Mouse (Mus musculus): ENCODE results near the gene Ahcyl1.

Ahcyl1 gene

DNA sequence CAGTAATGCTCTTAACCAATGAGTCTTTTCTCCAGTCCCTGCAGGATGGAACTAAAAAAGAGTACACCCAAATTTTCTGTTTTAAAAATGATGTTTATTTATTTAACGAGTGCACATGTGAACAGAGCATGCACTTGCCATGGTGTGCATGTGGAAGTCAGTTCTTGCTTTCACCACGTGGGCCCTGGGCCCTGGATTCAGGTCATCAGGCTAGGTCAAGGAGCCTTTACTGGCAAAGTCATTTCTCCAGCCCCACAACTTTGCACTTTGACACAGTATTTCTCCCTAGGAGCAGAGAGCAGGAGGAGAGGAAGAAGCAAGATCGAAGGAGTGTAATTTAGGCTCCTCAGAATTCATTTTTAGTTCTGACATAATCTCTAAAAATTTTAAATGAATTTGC is 41.5 kb downstream of the Ahcyl1 start:
- no peak for DNase-seq

DNA sequence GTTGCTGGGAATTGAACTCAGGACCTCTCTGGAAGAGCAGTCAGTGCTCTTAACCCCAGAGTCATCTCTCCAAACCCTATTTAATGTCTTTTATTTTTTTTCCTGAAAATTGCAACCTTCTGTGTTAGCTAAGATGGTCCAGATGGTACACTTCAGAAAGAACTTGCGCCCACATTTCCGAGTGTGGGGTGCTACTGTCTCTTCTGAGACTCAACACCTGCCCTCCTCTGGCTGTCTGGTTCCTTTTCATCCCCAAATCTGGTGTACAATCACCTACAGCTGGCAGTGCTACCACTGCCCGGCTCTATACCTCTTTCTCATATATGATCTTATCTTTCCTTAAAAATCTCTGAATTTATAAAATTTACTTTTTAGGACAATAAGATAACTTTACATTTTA is 43.4 kb downstream of the Ahcyl1 start:
- no peak for DNase-seq

DNA sequence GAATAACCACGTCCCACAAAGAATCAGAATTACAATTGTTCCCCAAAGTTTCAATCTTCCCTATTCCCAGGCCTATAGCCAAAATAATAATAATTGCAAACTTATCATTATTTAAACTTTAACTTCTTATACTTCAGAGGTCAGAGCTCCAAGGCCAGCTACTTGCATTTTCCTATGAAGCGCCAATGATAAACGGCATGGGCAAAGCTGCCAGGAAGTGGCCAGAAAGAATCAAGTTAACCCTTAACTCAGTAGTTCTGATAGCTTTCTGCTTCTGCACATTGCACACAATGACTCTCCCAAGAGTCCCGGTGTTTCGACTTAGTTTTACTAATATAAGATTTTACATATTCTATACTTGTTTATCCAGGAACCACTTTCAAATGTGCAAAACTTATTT is 46.1 kb downstream of the Ahcyl1 start:
- peak; percentile 1 for DNase-seq

DNA sequence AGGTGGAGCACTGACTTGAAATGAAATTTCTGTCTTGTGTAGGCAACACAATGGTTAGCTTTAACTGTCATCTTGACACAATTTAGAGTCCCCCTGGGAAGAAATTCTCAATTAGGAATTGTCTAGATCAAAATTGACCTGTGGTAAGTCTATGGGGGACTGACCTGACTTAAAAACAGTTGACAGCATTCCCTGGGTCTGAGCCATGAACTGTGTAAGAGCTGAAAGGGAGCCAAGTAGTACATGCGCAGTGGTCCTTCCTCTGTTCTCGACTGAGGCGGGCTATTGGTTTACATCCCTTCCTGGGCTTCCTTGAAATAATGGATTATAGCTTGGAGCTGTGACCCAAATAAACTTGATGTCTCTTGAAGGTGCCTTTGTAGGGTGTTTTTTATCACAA is 49.4 kb downstream of the Ahcyl1 start:
- peak; percentile 85 for DNase-seq

DNA sequence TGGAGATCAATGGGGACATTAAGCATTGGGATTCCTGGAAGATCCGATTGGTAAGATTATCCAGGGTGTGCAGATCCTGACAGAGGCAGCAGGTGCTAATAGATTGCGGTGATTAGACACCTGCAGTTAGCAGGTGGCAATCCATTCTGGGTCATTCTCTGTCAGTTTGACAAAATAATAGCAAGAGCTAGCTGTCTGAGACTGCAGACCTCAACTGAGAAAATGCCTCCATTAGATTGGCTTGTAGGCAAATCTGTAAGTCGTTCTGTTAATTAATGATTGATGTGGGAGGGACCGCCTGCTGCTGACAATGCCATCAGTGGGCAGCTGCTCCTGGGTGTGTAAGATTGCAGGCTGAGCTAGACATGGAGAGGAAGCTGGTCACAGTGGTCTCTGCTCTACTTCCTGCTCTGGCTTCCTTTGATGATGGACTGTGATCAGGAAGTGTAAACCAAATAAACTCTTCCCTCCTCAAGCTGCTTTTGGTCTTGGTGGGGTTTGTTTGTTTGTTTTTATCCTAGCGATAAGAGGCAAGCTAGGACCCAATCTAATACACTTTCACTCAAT is 58.7 kb downstream of the Ahcyl1 start:
- peak; percentile 82 for DNase-seq

DNA sequence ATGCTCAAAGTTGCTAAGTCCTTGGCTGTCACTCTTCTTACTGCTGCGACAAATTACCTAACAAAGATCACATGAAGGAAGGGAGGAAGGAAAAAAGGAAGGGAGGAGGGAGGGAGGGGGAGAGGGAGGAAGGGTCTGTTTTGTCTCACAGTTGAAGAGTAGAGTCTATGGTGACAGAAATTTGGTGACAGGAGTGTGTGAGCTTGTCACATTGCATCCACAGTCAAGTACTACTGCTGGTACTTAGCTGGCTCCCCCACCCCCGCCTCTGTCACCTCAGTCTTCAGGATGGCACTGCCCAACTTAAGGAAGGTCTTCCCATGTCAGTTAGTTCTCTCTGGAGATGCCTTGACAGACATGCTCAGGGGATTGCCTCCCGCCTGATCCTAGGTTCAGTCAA is 60.1 kb downstream of the Ahcyl1 start:
- DNase-seq: peak; percentile 64

DNA sequence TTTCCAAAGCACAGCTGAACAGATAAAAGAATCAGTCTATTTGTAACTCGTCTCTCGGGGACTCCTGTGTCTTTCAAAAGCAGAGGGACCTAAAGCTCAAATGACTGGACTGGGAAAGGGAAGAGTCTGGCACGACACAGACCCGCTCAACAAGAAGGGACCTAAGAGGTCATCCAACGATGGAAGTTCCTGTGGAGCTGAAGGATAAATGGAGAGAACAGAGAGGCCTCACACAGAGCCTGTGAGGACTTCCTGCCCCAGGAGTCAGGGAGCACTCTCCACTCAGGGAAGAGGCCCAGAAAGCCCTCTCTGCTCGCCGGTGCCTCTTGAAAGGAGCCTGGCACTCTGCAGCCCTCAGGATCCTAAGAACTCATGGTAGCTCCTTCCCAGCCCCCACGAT is 60.5 kb downstream of the Ahcyl1 start:
- DNase-seq: peak; percentile 75

DNA sequence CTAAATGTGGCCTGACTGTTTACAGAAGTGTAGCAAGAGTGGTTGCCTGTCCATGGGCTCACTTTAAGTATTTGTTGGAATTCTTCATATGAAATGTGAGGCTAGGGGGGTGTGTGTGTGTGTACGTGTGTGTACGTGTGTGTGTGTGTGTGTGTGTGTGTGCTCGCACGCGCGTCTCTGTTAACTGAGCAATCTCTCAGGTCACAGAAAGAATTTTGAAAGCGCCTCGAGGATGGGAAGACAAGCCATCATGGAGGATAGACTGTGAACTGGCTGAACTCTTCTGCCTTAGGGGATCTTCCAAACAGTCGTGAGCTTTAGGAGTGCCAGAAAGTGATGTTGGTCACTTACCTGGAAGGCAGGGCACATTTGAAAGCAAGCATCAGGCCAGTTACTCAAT is 62.5 kb downstream of the Ahcyl1 start:
- DNase-seq: peak; percentile 31

DNA sequence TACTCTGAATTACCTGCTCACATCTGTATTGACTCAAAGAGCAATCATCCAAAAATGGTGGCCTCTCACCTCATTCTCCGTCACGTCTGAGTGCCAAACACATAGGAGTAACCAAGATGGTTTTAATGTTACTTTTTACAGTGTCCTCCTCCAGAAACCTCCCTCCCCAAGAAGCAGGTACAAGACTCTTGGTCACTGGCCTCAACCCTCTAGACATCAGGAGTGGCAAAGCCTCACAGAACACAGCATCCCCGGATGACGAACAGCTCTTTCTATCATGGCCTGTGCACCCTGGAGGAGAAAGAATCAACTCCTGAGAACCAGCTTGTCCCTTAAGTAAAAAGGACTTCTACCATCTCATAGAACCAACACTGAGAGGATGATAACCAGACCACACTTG is 63.6 kb downstream of the Ahcyl1 start:
- DNase-seq: peak; percentile 82

DNA sequence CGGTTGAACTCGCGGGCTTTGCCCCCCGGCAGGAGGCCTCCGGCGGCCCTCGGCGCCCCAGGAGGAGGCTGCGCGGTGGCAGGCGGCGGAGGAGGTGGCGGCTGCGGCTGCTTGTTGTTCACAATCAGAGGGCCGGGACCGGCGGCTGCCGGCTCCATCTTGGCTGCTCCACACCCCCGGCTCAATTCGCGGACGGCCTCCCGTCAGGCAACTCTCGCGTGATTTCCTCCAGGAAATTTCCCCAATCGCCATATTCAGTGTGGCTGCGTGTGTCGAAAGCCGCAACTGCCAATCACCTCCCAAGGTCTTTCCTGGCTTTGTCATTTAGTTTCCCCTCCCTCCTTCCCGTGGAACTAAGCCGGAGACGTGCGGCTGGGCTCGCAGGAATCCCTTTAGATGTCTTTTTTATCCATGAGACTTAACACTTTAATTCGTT is 64.8 kb downstream of the Ahcyl1 start, which contains the start of gene Strip1:
TSS of gene Strip1 (minus strand) at position 172 of the 436 bp plus-strand sequence.
- DNase-seq: peak; percentile 100

DNA sequence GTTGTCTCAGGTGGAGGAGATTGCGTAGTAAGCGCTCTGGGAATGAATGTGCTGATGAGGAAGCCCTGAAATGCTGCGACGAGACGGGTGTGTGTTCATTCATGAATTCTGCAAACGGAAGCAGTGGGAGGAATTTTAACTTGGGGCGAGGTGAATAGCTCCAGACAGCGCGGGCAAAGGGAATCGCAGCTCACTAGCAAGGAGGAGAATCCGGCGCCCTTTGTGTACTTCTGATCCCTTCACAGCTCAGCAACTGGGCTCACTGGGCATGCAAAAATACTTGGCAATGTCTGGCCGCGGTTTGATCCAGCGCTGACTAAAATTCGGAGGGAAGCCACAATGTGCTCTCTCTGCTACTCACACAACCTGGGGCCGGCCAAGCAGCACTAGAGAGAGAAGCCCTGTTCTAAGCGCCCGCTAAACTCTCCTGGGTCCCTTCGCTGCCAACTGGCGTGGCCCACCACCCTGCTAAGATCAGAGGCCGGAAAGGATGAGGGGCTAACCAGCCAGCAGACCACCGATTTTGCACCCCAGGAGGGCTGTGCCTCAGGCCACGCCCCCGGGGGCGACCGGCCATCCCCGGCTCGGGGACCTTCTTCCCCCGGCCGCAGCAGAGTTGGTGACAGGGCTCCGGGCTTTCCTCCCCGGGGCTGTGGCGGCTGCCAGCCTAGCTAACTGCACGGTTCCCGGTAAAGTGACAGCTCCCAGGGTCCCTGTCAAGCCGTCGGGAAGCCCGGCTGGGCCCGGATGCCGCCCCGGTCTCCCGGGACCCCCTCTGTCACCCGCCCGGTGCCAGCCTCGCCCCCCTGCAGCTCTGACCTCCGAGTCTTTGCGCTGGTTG is 65.5 kb downstream of the Ahcyl1 start, which contains the start of gene Gm10961:
TSS of gene Gm10961 (plus strand) at position 641 of the 841 bp plus-strand sequence.
- no peak for DNase-seq

DNA sequence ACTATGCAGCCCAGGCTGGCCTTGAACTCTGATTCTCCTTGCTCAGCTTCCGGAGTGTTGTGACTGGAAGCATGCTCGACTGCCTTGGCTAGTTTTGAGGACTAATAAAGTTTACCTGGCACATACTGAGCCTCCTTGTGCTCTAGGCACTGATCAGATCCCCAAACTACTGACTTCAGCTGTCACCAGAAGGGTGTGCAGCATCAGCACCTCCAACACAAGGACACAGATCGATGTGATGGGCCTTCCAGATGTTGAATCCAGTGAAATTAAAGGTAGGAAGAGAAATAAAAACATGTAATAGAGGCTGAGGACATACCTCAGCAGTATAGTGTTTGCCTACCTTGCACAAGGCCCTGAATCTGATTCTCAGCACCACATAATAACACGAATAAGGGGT is 66.9 kb downstream of the Ahcyl1 start:
- DNase-seq: peak; percentile 79

DNA sequence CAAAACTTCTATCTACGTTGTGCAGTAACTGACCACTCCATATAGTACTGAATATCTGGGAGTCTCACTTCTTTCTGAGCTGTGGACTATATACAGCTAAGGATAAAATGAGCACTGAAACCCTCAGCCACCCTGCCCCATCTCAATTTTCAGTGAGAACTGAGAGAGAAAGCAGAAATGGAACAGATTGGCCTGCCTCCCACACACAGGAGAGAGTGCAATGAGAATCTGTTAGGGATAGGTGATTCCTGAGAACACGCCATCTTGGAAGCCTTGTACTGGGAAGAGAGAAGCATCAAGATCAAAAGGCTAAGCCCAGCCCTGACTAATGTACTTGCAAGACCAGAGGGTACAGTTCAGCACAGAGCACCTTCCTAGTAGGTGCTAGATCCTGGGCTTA is 67.8 kb downstream of the Ahcyl1 start:
- peak; percentile 40 for DNase-seq

DNA sequence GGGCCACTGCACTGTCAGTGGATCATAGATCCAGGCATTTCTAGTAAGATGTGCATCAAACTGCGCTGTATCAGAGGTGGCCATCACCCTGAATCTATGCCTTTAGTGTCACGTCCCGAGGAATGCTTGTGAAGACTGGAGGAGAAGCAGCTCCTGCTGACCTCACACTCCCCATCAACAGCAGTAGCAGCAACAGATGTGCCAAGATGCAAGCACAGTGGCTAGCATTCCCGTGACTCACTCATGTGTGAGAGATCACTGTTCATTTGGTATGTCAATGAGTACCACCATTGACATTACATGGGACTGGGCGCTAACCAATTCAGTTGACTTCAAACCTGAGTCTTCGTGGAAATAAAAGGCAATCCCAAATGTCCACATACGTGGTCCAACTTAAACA is 68.7 kb downstream of the Ahcyl1 start:
- DNase-seq: peak; percentile 68

DNA sequence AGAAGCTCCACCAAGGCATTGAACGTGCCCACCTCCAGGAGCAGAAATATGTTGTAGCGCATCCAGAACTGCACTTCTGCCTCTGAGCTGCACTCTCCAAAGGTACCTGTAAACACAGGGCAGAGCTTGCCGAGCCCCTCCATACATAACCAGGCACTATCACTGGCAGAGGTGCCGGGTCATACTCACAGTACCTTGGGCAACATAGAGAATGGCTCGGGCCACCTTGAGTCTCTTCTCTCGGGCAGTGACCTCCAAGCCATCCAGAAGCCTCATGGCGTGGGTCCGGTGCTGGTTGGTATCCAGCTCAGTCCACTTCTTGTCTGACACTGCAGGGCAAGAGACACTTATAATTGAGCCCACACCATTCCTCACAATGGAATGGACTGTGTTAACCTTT is 69.6 kb downstream of the Ahcyl1 start:
- DNase-seq: peak; percentile 82

DNA sequence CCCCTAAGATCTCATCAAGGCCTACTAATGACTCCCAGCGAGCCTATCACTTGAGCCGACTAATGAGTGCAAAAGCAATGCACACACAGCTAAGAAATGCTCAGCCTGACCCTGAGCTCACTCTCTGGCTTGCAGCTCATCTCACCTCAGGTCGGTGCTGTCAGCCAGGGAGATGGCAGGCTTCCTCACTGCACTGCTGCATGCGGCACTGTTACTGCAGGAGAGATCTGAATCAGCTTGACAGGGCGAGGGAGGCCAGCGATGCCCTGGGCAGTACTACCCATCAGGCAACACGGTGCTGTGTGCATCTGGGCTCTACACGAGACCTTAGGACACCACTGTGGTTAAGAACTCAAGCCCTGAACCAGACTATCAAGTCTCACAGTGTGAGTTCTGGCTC is 70.8 kb downstream of the Ahcyl1 start:
- DNase-seq: peak; percentile 63

DNA sequence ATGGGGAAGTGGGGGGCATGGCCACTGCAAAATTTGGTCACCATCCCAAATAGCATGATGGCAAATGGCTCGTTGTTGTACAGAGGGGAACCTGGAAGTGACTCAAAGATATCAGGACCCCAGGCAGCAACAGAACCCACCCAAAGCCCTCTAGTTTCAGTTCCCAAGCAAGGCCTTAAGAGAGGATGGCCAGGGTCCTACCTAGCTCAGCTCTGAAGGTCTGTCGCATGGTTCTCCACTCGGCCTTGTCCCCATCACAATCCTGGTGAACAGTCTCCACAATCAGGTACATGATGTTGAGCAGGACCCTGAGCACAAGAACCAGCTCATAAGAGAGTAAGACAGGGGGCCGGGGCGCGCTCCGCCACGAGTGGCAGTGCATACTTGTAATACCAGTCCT is 71.9 kb downstream of the Ahcyl1 start:
- peak; percentile 80 for DNase-seq

DNA sequence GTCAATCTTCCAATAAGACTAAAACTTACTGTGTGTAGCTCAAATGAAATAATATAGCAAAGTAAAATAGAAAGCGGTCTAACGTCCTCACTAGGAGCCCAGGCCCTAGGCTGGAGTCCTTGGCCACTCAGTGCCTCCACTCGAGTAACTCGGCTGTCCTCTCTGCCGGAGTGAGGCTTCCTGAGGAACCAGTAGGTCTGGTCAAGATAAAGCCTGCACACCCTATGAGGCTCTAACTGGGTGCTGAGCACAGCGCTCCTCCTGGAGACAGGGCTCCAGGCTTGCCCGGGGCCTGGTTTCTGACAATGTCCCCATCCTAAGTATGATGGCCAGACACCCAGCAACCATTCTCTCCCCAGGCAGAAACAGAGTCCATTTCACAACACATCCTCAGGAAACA is 73.8 kb downstream of the Ahcyl1 start:
- DNase-seq: peak; percentile 65

DNA sequence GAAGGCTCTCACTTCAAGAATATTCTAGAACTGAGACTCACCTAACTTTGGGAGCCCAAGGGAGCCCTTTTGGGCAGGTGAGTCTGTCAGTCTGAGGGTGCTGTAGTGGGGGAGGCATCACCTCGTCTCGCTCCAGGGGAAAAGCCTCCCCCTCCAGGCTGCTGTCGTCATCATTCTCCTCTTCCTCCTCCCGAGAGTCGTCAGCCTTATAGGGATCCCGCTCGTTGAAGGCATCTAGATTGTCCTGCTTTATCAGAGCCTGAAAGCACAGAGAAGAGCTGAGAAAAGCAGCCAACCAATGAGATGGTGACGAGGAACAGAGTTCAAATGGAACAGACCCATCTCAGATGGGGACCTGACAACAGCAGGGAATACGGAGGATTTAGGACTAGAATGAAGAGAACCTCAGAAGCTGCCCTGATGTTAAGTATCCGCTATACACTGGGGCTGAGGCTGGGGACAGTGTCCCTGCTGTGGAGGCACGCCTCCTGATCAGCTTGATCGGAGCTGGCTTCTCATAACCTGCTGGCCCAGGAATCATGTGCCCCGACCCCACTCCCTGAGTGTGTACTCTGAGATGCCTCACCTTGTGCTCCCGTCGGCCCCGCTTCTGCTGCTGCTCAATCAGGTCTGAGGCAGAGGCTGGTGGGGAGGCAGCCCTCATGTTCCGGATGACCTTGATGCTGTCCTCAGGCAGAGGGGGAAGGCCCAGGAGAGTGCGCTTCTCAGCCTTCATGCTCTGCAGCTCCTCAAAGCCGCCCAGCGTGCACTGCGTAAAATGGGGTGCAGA is 74.9 kb downstream of the Ahcyl1 start:
- peak; percentile 82 for DNase-seq

DNA sequence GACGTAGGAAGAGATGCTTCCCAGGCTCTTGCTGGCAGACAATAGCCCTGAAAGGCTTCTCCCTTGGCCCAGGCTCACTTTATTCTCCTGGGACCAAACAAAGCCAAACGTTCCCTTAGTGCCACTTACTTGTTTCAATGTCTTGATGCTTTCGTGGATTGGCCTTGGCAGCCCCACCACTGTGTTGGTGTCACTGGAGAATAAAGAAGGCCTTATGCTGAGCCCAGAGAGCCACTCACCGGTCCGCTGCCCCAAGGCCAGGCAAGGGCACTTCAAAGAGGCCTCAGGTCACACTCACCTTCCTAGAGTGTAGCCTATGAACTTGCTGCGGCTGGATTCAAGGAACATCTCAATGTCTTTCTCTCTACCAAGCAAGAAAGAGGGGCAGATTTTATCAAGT is 76.4 kb downstream of the Ahcyl1 start:
- DNase-seq: peak; percentile 66

DNA sequence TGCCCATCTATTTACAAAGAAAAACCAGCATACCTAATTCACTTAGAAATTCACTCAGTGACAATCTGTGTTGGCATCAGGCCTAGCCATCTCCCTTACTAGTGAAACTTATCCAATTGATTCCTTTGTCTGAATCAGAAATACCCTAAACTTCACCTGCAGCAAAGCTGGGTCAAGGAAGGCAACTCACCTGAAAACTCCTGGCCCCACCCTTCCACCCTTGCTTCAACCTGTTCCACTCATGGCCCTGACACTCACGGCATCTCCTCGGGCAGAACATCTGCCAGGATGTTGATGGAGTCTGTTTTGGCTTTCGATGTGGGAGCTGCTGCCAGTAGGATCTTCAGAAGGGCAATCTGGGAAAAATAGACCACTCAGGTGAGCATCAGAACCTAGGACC is 78.6 kb downstream of the Ahcyl1 start:
- DNase-seq: peak; percentile 69
